Mouse (Mus musculus) CH12.LX (cell line): Measurements from ENCODE around the gene Gm10644. TPM values are rescaled to one million over a fixed set of nuclear protein-coding genes. Genes with fewer than 3 reads are reported as not detected.

Experiments used
- DNase-seq: peaks from one replicate; pipeline ENCODE4 v3.0.0-alpha.2; 2013; ENCODE audit errors: extremely low read depth
- H3K27ac ChIP-seq: 2 replicates; pipeline ENCODE4 v1.5.1; 2012; ENCODE audit warnings: low read depth, mild to moderate bottlenecking, control low read depth, moderate library complexity; ENCODE audit not compliant: insufficient read depth
- H3K27me3 ChIP-seq: replicated peaks from 2 replicates; pipeline ENCODE3; 2012; ENCODE audit warnings: inconsistent platforms
- H3K36me3 ChIP-seq, 2 experiments: replicated peaks in 1 of 2; 2 replicates each; pipeline versions ENCODE3 to v1.6.1; 2012; ENCODE audit warnings: inconsistent platforms in 1 of 2, low read length in 1 of 2, mild to moderate bottlenecking in 1 of 2, mixed read lengths in 1 of 2, moderate library complexity in 1 of 2; ENCODE audit not compliant: control insufficient read depth in 1 of 2, insufficient read depth in 1 of 2
- H3K4me1 ChIP-seq, 2 experiments: 2 replicates each; pipeline ENCODE4 v1.6.1; 2012; ENCODE audit warnings: inconsistent platforms in 1 of 2, moderate library complexity in 1 of 2; ENCODE audit not compliant: insufficient read depth in 2 of 2, control insufficient read depth in 1 of 2
- H3K4me2 ChIP-seq: 2 replicates; pipeline ENCODE4 v1.6.1; 2012; ENCODE audit warnings: low read depth, mild to moderate bottlenecking, control low read depth; ENCODE audit not compliant: poor library complexity, insufficient read depth, severe bottlenecking
- H3K4me3 ChIP-seq, 3 experiments: fragments of 150-350 bp in 1 of 3; sonication (generic) in 1 of 3; replicated peaks in 1 of 3; 2 replicates each; pipeline versions ENCODE3 to v1.5.1; 2011 to 2012; ENCODE audit warnings: low read depth in 2 of 3, low read length in 2 of 3, mild to moderate bottlenecking in 2 of 3, moderate library complexity in 2 of 3, control low read depth in 1 of 3, improper control_type of control experiment in 1 of 3, inconsistent platforms in 1 of 3, mixed read lengths in 1 of 3; ENCODE audit not compliant: poor library complexity in 1 of 3
- H3K79me2 ChIP-seq: replicated peaks from 2 replicates; pipeline ENCODE4 v1.6.1; 2012; ENCODE audit warnings: mild to moderate bottlenecking, moderate library complexity; ENCODE audit not compliant: control insufficient read depth, poor library complexity, insufficient read depth, severe bottlenecking; ENCODE audit errors: extremely low read depth
- H3K9ac ChIP-seq: 2 replicates; pipeline ENCODE4 v1.6.1; 2012; ENCODE audit warnings: low read depth, mild to moderate bottlenecking, control low read depth, moderate library complexity; ENCODE audit not compliant: insufficient read depth
- H3K9me3 ChIP-seq: replicated peaks from 2 replicates; pipeline ENCODE3; 2012; ENCODE audit warnings: low read length, inconsistent platforms, mixed read lengths
- BHLHE40 ChIP-seq: IDR thresholded peaks from 2 replicates; pipeline ENCODE4 v1.6.1; 2011; ENCODE audit warnings: mild to moderate bottlenecking, low read depth, low read length, improper control_type of control experiment
- CHD1 ChIP-seq: IDR thresholded peaks from 2 replicates; pipeline ENCODE4 v1.6.1; 2012; ENCODE audit warnings: low read depth, low read length, improper control_type of control experiment, inconsistent platforms
- CHD2 ChIP-seq: IDR thresholded peaks from 2 replicates; pipeline ENCODE4 v1.6.1; 2011; ENCODE audit warnings: low read length, improper control_type of control experiment
- CTCF ChIP-seq, 2 experiments: IDR thresholded peaks in 1 of 2; conservative IDR thresholded peaks in 1 of 2; 2 replicates each; pipeline ENCODE4 v1.5.1; 2011 to 2012; ENCODE audit warnings: low read depth in 2 of 2, low read length in 2 of 2, improper control_type of control experiment in 1 of 2, inconsistent platforms in 1 of 2, mild to moderate bottlenecking in 1 of 2, moderate library complexity in 1 of 2
- E2F4 ChIP-seq: IDR thresholded peaks from 2 replicates; pipeline ENCODE4 v1.6.1; 2011; ENCODE audit warnings: low read depth, low read length, improper control_type of control experiment; ENCODE audit not compliant: insufficient replicate concordance
- ELF1 ChIP-seq: IDR thresholded peaks from 2 replicates; pipeline ENCODE4 v1.6.1; 2014; ENCODE audit warnings: low read depth, mild to moderate bottlenecking, inconsistent platforms, low read length, improper control_type of control experiment
- EP300 ChIP-seq: IDR thresholded peaks from 2 replicates; pipeline ENCODE4 v1.6.1; 2011; ENCODE audit warnings: low read length, improper control_type of control experiment
- ETS1 ChIP-seq: conservative IDR thresholded peaks from 2 replicates; pipeline ENCODE4 v1.6.1; 2012; ENCODE audit warnings: low read depth, mild to moderate bottlenecking, inconsistent platforms, low read length, improper control_type of control experiment, moderate library complexity
- GABPA ChIP-seq: IDR thresholded peaks from 2 replicates; pipeline ENCODE4 v1.6.1; 2012; ENCODE audit warnings: low read depth, low read length, improper control_type of control experiment, inconsistent platforms; ENCODE audit not compliant: insufficient replicate concordance
- HCFC1 ChIP-seq: IDR thresholded peaks from 2 replicates; pipeline ENCODE4 v1.6.1; 2012; ENCODE audit warnings: low read depth, mild to moderate bottlenecking, inconsistent platforms, low read length, improper control_type of control experiment
- IRF4 ChIP-seq: IDR thresholded peaks from 2 replicates; pipeline ENCODE4 v1.6.1; 2014; ENCODE audit warnings: low read depth, mild to moderate bottlenecking, inconsistent platforms, low read length, improper control_type of control experiment
- JUN ChIP-seq: IDR thresholded peaks from 2 replicates; pipeline ENCODE4 v1.6.1; 2011; ENCODE audit warnings: low read depth, mild to moderate bottlenecking, low read length, improper control_type of control experiment, moderate library complexity; ENCODE audit not compliant: insufficient read depth
- JUND ChIP-seq: conservative IDR thresholded peaks from 2 replicates; pipeline ENCODE4 v1.6.1; 2011; ENCODE audit warnings: low read depth, low read length, improper control_type of control experiment
- KAT2A ChIP-seq: IDR thresholded peaks from 2 replicates; pipeline ENCODE4 v1.6.1; 2012; ENCODE audit warnings: low read length, improper control_type of control experiment, inconsistent platforms; ENCODE audit not compliant: insufficient replicate concordance
- MAFK ChIP-seq: IDR thresholded peaks from 2 replicates; pipeline ENCODE4 v1.6.1; 2011; ENCODE audit warnings: low read length, improper control_type of control experiment; ENCODE audit not compliant: insufficient replicate concordance
- MAX ChIP-seq: IDR thresholded peaks from 2 replicates; pipeline ENCODE4 v1.6.1; 2011; ENCODE audit warnings: low read length, improper control_type of control experiment
- MAZ ChIP-seq: IDR thresholded peaks from 2 replicates; pipeline ENCODE4 v1.6.1; 2012; ENCODE audit warnings: low read depth, mild to moderate bottlenecking, inconsistent platforms, low read length, improper control_type of control experiment, moderate library complexity
- MEF2A ChIP-seq: IDR thresholded peaks from 2 replicates; pipeline ENCODE4 v1.6.1; 2014; ENCODE audit warnings: low read depth, mild to moderate bottlenecking, inconsistent platforms, low read length, improper control_type of control experiment, borderline replicate concordance
- MXI1 ChIP-seq: IDR thresholded peaks from 2 replicates; pipeline ENCODE4 v1.6.1; 2011; ENCODE audit warnings: mild to moderate bottlenecking, low read depth, low read length, improper control_type of control experiment
- MYC ChIP-seq: IDR thresholded peaks from 2 replicates; pipeline ENCODE4 v1.6.1; 2011; ENCODE audit warnings: low read depth, mild to moderate bottlenecking, improper control_type of control experiment, low read length
- NELFE ChIP-seq: IDR thresholded peaks from 2 replicates; pipeline ENCODE4 v1.6.1; 2011; ENCODE audit warnings: low read depth, low read length, improper control_type of control experiment
- NRF1 ChIP-seq: IDR thresholded peaks from 2 replicates; pipeline ENCODE4 v1.6.1; 2014; ENCODE audit warnings: low read depth, mild to moderate bottlenecking, inconsistent platforms, low read length, improper control_type of control experiment, moderate library complexity
- PAX5 ChIP-seq: IDR thresholded peaks from 2 replicates; pipeline ENCODE4 v1.6.1; 2012; ENCODE audit warnings: low read length, inconsistent platforms, mixed read lengths
- POLR2A ChIP-seq: IDR thresholded peaks from 2 replicates; pipeline ENCODE4 v1.6.1; 2011; ENCODE audit warnings: low read depth, mild to moderate bottlenecking, improper control_type of control experiment, low read length
- POLR2AphosphoS2 ChIP-seq: IDR thresholded peaks from 2 replicates; pipeline ENCODE4 v1.6.1; 2011; ENCODE audit warnings: low read depth, low read length, improper control_type of control experiment
- RAD21 ChIP-seq: IDR thresholded peaks from 2 replicates; pipeline ENCODE4 v1.6.1; 2011; ENCODE audit warnings: low read depth, mild to moderate bottlenecking, low read length, improper control_type of control experiment, moderate library complexity
- RCOR1 ChIP-seq: conservative IDR thresholded peaks from 2 replicates; pipeline ENCODE4 v1.6.1; 2012; ENCODE audit warnings: low read depth, mild to moderate bottlenecking, inconsistent platforms, low read length, improper control_type of control experiment
- SIN3A ChIP-seq: IDR thresholded peaks from 2 replicates; pipeline ENCODE4 v1.6.1; 2012; ENCODE audit warnings: low read length, improper control_type of control experiment, inconsistent platforms
- SMC3 ChIP-seq: IDR thresholded peaks from 2 replicates; pipeline ENCODE4 v1.6.1; 2011; ENCODE audit warnings: low read depth, low read length, improper control_type of control experiment
- TBP ChIP-seq: conservative IDR thresholded peaks from 2 replicates; pipeline ENCODE4 v1.6.1; 2011; ENCODE audit warnings: low read depth, low read length, improper control_type of control experiment
- TCF12 ChIP-seq: IDR thresholded peaks from 2 replicates; pipeline ENCODE4 v1.6.1; 2014; ENCODE audit warnings: low read depth, mild to moderate bottlenecking, inconsistent platforms, low read length, improper control_type of control experiment
- UBTF ChIP-seq: IDR thresholded peaks from 2 replicates; pipeline ENCODE4 v1.6.1; 2012; ENCODE audit warnings: low read depth, mild to moderate bottlenecking, inconsistent platforms, low read length, improper control_type of control experiment, moderate library complexity
- USF1 ChIP-seq: IDR thresholded peaks from 2 replicates; pipeline ENCODE4 v1.6.1; 2014; ENCODE audit warnings: low read depth, mild to moderate bottlenecking, inconsistent platforms, low read length, improper control_type of control experiment
- USF2 ChIP-seq: conservative IDR thresholded peaks from 2 replicates; pipeline ENCODE4 v1.6.1; 2011; ENCODE audit warnings: low read depth, low read length, improper control_type of control experiment
- ZC3H11A ChIP-seq: IDR thresholded peaks from 2 replicates; pipeline ENCODE4 v1.6.1; 2012; ENCODE audit warnings: low read depth, mild to moderate bottlenecking, inconsistent platforms, low read length, improper control_type of control experiment
- ZKSCAN1 ChIP-seq: IDR thresholded peaks from 2 replicates; pipeline ENCODE4 v1.6.1; 2012; ENCODE audit warnings: low read depth, inconsistent platforms, low read length, improper control_type of control experiment, borderline replicate concordance
- ZMIZ1 ChIP-seq: IDR thresholded peaks from 2 replicates; pipeline ENCODE4 v1.6.1; 2012; ENCODE audit warnings: low read depth, mild to moderate bottlenecking, inconsistent platforms, low read length, improper control_type of control experiment
- ZNF384 ChIP-seq: IDR thresholded peaks from 2 replicates; pipeline ENCODE4 v1.6.1; 2012; ENCODE audit warnings: low read depth, low read length, improper control_type of control experiment, inconsistent platforms
- dilution Hi-C: fragments of 300-500 bp; cut with MboI; formaldehyde crosslinking; loops from 2 replicates; pipeline ENCODE4 v1.14.3; 2020; ENCODE audit warnings: low sequenced_read_pairs; ENCODE audit not compliant: extremely low pct_unique_long_range_greater_than_20kb, extremely low pct_ligation_motif_present
- in situ Hi-C: fragments of 300-500 bp; cut with MboI; formaldehyde crosslinking; loops from 3 replicates; pipeline ENCODE4 v1.14.3; 2019; ENCODE audit warnings: low sequenced_read_pairs, low pct_ligation_motif_present, low pct_unique_long_range_greater_than_20kb, mixed read lengths
- polyA plus RNA-seq: library from polyadenylated mRNA; unstranded; fragments of >175 nt; gene quantifications from 2 replicates; pipeline ENCODE4 v1.2.1, GENCODE M21; 2012; ENCODE audit warnings: low read depth; ENCODE audit not compliant: insufficient read length
- total RNA-seq, 2 experiments: library from RNA; depleted of rRNA; stranded (reverse); fragments of 300-350 nt in 1 of 2; fragments of >200 nt in 1 of 2; gene quantifications; 2 replicates each; pipeline ENCODE4 v1.2.3; 2012 to 2014

Gene Gm10644
- total and polyA plus RNA-seq, 3 experiments = 0.44 to 1.7 (median 0.58) TPM

DNA sequence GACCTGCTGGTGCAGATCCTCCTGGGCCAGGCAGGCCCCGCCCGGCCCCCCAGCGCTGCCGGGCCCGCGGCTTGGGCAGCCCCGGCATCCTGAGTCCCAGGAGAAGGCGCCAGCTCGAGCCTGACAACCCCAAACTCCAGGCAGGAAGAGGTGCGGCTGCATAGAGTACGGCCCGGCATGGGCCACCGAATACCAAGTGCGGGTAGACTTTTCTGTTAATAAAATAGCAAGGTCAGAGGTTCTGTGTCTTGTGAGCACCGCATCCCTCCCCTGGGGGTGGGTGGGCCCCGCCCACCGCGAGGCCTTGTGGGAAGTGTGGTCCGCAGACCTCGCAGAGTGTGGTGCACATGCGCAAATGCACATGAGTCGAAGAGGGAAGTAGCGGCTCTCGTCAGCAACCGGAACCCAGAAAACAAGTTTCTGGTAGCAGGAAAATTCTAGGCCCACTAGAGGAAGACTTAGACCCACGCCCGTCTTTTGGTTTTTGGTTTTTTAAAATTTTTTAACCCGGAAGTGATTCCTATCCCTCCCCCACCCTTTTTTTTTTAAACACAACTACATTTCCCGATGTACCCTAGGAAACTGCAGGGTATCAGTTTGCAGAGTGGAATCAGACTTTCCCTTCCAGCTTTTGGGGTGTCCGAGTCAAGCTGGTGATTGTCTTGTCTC is 49.7 kb upstream of the Gm10644 start:
- in situ Hi-C loops = no loop called here
- peak overlapping the region; percentile 86 for H3K9ac ChIP-seq
- dilution Hi-C loops = no loop called here
- H3K4me1 ChIP-seq = peaks cover 9 to 27% of the 10 kb centered on the region in 2 experiments
- peaks cover 14 to 35% of the 10 kb centered on the region in 2 experiments for H3K36me3 ChIP-seq
- no peaks in the 10 kb centered on the region for H3K9me3 ChIP-seq
- peak overlapping the region; percentile 55 to 58 (median 55) for H3K4me3 ChIP-seq
- DNase-seq = peak; percentile 98
- H3K79me2 ChIP-seq = no peaks in the 10 kb centered on the region
- peak overlapping the region; percentile 81 for H3K27ac ChIP-seq
- H3K4me2 ChIP-seq = peak overlapping the region; percentile 62
- H3K27me3 ChIP-seq = no peaks in the 10 kb centered on the region
- TF ChIP-seq ZKSCAN1 (no peak), USF1 (no peak), ELF1 (peak; percentile 95), SIN3A (peak; percentile 60; the same call in 1 of the 2 replicates), JUND (no peak), GABPA (no peak; the same call in 1 of the 2 replicates), TBP (peak; percentile 72), KAT2A (peak; percentile 90; the same call in 1 of the 2 replicates), TCF12 (peak; percentile 64; the same call in 1 of the 2 replicates), NELFE (no peak), NRF1 (peak; percentile 90), ZC3H11A (no peak), MYC (peak; percentile 71; the same call in 1 of the 2 replicates), ZMIZ1 (no peak), E2F4 (no peak), EP300 (no peak), ETS1 (no peak; the same call in 1 of the 2 replicates), IRF4 (peak; percentile 77), MXI1 (no peak), POLR2A (no peak; the same call in none of the 2 replicates), MEF2A (no peak; the same call in none of the 2 replicates), CHD1 (no peak), PAX5 (no peak), USF2 (no peak), CHD2 (peak; percentile 87), RCOR1 (no peak), SMC3 (no peak), ZNF384 (peak; percentile 95), RAD21 (no peak), CTCF (conservative IDR thresholded peaks at IDR 0.05 in 1 of 2, IDR thresholded peaks at IDR 0.05 in 1 of 2; ENCODE audit: low read depth in 2 of 2, low read length in 2 of 2) (no peak), POLR2AphosphoS2 (no peak), HCFC1 (peak; percentile 93), MAZ (0 out of 2 replicates have a peak, but pooled peaks have one; percentile 69), BHLHE40 (peak; percentile 53; the same call in 1 of the 2 replicates), UBTF (no peak), MAFK (peak; percentile 40; the same call in 1 of the 2 replicates), JUN (no peak), MAX (no peak)
